Mouse (Mus musculus) urinary bladder, postnatal 25 days (tissue): Measurements from ENCODE around the gene Gpnmb.

Experiments
- DNase-seq: peaks from one replicate; pipeline ENCODE4 v3.0.0; 2022; ENCODE audit warnings: low spot score

Gene Gpnmb

DNA sequence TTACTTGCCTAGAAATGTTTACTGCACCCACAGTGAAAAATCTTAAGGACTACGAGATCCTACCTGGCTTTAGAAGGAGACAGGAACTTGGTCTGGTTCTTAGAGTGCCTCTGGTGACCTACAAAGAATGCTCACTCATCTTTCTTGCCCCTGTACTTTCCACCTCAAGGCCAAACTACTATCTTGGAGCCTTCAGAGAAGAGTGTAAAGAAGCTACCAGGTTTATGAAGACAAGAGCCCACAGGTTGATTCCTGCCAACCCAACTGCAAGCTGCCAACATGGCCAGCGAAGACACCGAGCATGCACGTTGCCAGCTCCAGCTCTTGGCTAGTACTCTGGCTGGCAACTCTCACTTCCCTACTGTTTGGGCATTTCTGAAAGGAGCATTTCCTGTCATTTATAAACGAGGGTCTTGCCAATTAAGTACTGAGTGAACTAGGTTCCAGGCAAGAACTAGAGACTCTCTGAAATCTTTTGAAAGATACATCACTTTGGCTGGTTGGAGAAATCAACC, 61.3 kb downstream of the Gpnmb start:
- no peak for DNase-seq

DNA sequence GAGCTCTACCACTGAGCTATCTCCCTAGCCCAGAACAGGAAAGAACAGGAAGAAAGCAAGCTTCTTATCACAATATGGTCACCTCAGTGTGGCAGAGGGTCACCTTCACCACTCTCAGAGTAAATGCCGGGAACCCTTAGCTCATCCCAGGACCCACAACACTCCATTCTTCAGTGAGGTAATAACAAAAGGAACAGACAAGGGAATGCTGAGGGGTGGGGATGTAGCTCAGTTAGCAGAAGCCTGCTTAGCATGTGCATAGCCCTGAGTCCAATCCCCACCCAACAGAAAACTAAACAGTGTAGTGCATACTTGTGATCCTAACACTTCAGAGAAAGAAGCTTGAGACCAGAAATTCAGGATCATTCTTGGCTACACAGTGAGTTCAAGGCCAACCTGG, 62.7 kb downstream of the Gpnmb start:
- no peak for DNase-seq

DNA sequence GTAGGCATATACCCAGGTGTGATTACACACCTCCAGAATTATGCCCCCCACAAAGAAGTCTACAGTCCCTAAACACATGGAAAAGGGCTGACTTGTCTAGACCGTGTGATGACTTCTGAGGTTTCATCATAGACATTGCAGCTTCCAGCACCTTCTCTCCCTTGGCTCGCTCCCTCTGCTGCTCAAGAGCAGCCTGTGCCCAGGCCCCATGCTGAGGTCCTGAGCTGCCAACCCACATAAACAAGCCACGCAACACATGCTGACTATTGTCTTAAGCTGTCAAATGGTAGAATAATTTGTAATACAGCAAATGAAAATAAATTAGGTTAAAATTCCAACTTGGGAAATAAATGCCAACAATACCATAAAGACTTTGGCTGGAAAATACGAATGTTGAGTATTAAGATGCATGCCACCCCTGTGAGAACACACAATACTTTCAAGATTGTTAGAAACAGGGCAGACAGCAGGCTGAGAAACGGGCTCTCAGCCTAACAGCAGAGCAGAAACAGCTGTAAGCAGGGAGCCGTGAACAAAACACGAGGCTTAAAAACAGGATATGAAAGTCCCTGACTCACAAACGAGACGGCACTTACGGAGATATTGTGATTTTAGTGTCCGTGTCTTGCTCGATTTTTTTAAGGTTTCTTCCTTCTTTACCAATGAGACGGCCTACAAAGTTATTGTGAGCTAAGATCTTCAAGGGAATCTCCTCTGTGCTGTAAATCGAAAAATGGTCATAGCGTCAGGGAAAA, 70.6 kb downstream of the Gpnmb start:
- no peak for DNase-seq

DNA sequence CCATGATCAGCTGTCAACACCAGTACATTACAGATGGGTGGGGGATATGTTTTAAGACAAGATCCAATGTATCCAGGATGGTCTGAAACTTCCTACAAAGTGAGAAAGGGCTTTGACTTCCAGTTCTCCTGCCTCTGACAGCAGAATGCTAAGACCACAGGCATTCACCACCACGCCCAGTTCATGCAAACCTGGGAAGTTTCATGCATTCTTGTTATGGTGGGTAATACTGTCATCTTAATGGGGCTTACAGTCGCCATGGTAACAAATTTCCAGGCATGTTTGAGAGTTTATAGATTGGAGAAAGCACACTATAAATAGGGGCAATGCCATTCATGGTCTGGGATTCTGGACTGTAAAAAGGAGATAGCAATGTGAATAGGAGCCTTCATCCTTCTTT, 72.8 kb downstream of the Gpnmb start:
- no peak for DNase-seq

DNA sequence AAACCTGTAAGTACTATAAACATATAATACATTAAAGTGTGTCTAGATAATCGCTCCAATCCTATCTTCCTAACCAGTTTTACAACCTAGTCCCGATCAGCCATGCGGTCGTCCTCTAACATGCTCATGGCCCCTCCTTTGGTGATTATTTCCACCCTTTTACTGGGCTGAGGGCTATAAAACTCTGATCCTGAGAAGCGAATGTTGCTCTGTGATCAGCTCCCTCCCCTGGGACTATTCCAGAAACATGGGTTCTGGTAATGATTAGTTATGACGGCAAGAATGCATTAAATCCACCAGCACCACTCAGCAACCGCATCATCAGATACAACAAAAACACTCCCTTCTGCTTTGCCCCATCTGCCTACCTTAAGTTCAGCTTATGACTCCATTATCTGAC, 77.5 kb downstream of the Gpnmb start:
- no peak for DNase-seq

DNA sequence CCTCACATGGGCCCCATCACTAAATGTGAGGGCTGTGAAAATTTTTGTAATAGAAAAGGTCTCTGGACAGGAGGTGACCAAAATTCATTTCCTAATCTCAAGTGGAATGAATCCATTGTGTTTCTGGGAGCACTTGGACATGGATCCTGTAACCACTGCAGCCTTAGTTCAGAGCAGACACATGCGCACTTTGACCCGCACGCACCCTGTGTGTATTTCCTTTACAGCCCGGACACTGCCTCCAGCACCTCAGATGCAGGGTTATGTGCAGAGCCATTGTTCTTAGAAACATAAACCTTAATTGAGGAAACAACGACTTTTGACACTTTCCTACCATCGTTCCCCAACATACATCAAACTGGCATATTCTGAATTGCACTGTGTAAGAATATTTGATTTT, 78.1 kb downstream of the Gpnmb start:
- DNase-seq, result no peak

DNA sequence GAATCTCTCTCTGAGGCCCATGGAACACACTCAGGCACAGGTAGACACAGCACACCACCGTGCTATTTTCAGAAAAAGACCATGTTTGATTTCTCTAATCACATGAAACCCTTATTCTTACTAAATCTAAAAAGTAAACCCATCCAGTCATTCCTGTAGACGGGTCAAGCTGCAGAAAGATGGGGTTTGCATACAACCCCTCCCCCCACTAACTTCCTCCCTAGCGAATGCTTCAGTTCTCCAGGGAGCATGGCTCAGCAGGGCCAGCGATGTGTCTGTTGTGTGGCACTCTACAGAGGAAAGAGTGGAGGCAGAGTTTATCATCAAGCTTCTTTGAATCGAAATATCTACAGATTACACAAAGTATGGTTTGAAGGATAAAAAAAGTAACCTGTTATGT, 79.2 kb downstream of the Gpnmb start:
- no peak for DNase-seq

DNA sequence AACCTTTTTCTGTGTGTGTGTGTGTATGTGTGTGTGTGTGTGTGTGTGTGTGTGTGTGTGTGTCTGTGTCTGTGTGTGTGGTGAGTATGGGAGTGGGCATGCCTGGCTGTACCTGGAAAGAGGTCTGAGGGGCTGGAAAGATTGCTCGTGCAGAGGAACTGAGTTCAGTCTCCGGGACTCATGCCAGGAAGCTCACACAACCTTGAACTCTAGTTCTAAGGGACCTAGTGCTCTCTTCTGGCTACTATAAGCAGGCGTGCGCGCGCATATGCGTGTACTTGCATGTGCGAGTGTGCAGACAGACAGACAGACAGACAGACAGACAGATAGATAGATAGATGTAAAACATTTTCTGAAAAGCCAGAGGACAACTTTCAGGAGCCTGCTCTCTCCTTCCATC, 79.9 kb downstream of the Gpnmb start:
- DNase-seq, result no peak

DNA sequence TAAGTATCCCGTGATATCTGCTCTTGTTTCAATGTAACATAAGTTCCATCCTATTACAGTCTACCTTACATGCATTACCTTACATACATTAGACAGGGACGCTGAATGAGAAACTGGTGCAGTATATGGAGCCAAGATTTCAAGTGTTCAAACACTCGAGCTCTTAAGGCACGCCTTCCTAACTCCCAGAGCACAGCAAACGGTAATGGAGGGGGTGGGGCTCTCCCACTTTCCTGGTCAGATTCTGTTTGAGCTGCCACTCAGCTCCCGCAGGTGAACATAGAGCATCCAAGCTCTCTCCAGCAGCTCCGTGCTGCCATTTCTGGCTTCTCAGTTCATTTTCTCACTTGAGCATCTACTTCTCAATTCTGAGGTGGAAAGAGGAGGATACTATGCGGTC, 82.1 kb downstream of the Gpnmb start:
- DNase-seq, result no peak

DNA sequence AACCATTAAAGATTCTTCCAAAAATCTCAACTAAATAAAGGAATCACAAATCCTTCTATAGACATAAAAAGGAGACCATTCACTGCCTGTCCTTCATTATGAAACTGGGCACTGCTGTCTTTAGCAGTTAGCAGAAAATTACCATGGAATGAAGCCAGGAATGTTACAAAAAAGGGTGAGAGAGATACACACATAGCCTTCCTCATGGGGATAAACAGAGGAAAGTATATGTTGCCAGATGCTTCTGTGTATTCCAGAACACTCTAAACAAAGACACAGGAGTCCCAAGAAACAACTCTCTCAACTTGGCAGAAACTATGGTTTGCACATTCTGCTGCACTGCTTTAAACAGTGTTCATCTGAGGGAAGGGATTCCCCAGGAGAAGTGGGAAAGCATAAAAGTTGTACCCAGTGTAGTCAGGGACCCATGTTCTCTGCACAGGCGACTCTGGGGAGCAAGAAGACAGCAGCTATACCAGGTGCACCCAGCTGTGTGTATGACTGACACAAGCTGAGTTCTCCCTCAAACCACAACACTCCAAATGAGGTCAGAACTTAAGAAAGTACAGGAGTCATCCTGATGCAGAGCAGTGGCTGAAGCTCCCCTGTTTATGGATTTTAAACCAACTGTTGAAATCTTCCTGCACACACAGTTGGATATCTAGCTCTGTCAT, 83.3 kb downstream of the Gpnmb start:
- DNase-seq, result no peak

DNA sequence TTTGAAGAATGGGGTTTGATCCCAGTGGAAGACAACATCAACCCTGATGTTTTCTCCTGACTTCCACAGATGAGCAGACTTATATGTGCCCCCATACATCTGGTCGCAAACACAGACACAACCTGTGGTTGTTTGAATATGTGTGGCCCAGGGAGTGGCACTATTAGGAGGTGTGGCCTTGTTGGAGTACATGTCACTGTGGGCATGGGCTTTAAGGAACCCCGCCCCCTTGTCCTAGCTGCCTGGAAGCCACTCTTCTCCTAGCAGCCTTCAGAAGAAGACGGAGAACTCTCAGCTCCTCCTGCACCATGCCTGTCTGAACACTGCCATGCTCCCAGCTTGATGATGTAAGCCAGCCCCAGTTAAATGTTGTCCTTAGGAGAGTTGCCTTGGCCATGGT, 84.0 kb downstream of the Gpnmb start:
- DNase-seq, result no peak
